Mouse (Mus musculus) lung, adult 18-20 months (tissue): Measurements from ENCODE around the gene Caprin1.

Experiments used
- DNase-seq, 2 experiments: peaks; one replicate each; pipeline ENCODE4 v3.0.0; 2022; ENCODE audit warnings: mixed read lengths in 2 of 2

Gene Caprin1

GRCm38 (mm10) chr2:103796211-103796860 is 1.1 kb downstream of the Caprin1 start:
- DNase-seq = peak; percentile 61 to 66

- peak; percentile 83 to 85 for DNase-seq
Measured at GRCm38 (mm10) chr2:103795843-103796210, 1.6 kb downstream of the Caprin1 start.

- no peak for DNase-seq
Measured at GRCm38 (mm10) chr2:103792009-103792408, 5.4 kb downstream of the Caprin1 start.

DNA sequence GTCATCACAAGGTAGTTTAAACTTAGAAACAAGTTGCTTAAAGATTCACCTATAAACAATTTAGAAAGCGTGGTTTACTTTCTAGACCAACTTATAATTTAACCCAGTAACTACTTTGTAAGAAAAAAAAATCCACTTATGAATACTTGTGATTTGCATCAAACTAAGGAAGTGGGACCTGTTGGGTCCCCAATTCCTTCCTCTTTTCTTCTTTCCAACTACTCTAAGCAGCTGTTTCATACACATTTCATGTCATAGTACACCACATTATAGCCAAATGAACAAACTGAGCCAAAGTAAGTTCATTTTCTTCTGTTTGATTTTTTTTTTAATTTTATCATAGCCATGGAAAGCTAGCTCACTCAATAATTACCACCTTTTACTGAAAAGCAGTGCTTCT is 11.7 kb downstream of the Caprin1 start:
- no peak for DNase-seq

GRCm38 (mm10) chr2:103784621-103785020 is 12.8 kb downstream of the Caprin1 start:
- DNase-seq = no peak

DNA sequence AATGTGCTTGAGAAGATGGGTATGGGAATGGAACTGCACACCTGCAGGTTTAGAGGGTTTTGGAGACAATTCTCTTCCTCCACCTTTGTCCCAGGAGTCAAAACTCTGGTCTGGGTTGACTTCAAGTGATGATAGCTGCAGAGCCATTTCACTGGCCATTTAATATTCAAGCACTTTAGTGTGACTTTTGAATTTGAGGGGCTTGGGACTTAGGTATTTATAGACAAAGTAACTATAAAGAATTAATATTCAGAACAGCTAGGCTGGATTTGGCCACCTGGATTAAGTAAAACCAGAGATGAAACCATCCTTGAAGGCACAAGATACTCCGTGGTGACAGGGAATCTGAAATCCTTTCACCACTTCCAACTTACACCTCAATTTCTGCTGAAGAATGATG is 35.0 kb downstream of the Caprin1 start:
- DNase-seq = no peak

- no peak for DNase-seq
Measured at GRCm38 (mm10) chr2:103761993-103762392, 35.5 kb downstream of the Caprin1 start.

DNA sequence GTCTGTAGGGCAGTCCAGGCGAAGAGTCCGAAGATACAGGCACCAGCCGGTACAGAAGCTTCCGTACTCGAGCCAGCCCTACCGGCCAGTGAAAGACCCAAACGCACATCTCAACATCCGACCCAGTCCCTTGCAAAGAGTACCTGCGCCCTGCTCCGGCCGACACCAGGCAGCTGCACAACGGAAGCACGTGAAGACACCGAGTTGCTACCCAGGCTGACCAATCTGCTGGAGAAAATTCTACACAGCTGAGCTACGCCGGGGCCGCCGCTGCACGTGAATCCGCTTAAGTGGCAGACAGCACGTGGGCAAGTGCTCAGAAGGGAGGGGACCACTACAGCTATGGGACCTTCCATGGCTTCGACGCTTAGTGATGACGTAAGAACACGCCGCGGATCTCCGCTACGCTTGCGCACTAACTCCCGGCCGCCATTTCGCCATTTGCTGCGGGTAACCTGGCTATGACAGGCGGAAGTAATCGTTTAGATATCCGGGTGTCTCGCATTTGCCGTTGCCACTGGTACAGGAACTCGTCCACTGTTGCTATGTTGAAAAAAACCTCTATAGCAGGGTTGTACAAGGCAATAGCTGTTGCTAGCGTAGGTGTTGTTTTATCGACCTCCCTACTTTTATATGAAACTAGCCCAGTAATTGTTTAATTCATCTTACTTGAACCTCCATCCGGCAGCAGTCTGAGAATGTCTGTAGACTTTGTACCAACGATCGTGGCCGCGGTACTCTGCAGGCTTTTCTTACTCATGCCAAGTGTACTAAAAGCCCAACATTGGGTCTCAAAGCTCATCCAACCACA is 36.3 kb downstream of the Caprin1 start, which contains the start of gene Nat10:
Gene Nat10 (minus strand): TSS at position 365 of the 811 bp plus-strand sequence.
- DNase-seq = peak; percentile 98

- DNase-seq = no peak
Measured at GRCm38 (mm10) chr2:103760421-103760820, 37.0 kb downstream of the Caprin1 start.

- DNase-seq = no peak
Measured at GRCm38 (mm10) chr2:103755458-103756085, 41.9 kb downstream of the Caprin1 start.

DNA sequence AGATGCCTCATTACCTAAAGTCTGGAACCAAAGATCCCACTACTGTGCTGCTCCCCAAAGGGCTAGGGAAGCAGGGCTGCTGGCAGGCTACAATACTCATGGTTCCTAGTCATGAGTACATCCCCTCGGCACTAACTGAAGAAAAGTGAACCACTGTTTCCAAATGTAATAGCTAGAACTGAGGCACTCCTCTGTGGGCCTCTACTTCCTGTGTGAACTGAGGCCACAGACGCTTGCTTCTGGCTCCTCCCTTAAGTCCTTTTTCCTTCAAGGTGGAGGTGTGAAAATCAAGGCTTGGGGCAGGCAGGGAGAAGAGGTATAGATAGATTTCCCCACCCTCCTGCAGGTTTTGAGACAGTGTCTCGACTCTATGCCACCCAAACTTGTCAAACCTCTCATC is 42.8 kb downstream of the Caprin1 start:
- no peak for DNase-seq

GRCm38 (mm10) chr2:103751771-103752170 is 45.7 kb downstream of the Caprin1 start:
- no peak for DNase-seq

GRCm38 (mm10) chr2:103749091-103749490 is 48.4 kb downstream of the Caprin1 start:
- DNase-seq = no peak

DNA sequence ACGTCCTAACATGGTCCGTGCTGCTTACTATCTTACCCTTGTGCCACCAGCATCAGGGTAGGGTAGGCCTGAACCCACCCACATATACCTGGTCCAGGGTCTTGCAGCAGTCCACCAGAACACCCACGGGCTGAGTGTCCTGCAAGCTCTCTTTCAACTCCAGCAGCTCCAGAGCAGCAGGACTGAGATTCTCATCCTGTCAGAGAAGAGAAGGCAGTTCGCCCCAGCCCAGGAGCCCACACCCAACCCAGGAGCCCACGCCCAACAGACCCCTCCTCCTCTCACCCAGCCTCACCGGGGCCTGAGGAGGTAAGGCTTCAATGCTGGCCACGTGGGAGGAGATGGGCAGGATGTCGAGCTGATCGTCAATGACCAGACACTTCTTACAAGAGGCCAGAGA is 49.6 kb downstream of the Caprin1 start:
- no peak for DNase-seq

GRCm38 (mm10) chr2:103746761-103747160 is 50.7 kb downstream of the Caprin1 start:
- no peak for DNase-seq

GRCm38 (mm10) chr2:103746096-103746495 is 51.4 kb downstream of the Caprin1 start:
- DNase-seq = no peak

DNA sequence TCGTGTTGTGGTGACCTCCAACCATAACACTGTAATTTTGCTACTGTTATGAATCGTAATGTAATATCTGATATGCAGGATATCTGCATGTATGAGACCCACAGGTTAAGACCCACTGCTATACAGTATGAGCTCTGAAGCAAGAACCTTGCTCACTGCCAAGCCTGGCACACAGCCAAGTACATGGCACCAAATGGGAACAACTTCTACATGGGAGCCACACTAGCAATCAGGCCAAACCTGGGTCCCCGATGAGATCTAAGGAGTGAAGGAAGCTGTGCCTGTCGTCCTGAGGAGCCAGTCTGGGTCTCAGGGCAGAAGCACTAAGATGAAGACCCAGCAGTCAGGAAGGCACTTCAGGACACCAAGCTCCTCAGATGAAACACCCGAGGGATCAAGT is 52.0 kb downstream of the Caprin1 start:
- no peak for DNase-seq

DNA sequence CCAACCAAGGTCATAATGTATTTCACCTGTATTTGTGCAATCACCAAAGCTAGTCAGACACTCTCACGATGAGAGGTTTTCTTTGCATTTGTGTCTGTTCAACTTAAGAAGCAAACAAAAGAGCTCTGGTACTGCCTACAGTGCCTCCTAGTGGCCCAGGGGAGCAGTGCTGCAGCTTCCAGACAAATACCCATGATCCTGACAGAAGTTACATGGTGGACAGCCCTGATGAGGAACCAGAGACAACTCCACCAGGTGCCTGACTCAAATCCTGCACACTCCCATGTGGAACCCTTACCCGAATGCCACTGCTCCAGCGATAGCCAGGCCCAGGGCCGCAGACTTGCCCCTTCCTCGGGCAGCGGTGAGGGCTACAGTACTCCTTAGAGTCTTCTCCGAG is 53.5 kb downstream of the Caprin1 start:
- DNase-seq = peak; percentile 33 to 49

- DNase-seq = no peak
Measured at GRCm38 (mm10) chr2:103743536-103743935, 53.9 kb downstream of the Caprin1 start.

- no peak for DNase-seq
Measured at GRCm38 (mm10) chr2:103742821-103743220, 54.6 kb downstream of the Caprin1 start.

GRCm38 (mm10) chr2:103731423-103731822 is 66.0 kb downstream of the Caprin1 start:
- DNase-seq = no peak

DNA sequence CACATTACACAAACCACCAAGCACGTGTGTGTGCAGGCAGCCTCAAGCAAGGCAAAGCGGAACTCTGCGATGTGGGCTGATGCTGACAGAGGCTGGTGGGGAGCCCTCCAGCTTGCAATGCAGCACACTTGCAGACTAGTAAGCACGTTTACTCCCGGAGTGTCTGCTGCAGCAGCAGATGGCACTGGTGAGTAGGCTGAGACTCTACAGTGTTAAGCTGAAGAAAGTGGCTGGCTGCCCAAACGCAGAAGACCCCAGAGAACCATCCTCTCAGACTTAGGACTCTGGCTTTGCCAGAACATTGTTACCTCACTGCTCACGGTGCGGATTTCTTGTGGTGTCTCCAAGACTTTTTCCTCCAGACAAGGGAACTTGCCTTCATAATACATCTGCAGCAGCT is 66.5 kb downstream of the Caprin1 start:
- DNase-seq = no peak

DNA sequence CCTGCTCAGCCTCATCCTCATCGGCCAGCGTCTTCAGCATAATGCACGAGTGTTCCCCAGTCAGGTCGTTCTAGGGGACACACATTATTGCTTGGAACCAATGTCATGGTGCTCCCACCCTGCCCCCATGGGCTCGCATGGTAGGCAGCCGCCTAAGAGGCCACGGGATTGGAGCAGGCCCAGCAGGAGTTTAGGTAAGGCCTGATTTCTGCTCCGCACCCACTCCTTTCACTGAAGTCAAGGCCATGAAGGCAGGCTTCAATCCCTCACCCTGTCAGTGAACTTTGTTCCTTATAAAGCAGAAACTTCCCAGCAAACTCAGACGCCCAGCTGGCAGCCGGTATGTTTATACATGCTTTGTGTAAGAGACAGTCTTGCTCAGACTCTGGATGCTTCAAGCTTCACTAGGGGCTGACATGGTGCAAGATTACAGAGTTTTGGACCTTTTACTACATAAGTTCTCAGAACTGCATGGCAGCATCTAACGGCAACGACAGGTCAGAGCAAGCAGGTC is 69.4 kb downstream of the Caprin1 start:
- DNase-seq = no peak

DNA sequence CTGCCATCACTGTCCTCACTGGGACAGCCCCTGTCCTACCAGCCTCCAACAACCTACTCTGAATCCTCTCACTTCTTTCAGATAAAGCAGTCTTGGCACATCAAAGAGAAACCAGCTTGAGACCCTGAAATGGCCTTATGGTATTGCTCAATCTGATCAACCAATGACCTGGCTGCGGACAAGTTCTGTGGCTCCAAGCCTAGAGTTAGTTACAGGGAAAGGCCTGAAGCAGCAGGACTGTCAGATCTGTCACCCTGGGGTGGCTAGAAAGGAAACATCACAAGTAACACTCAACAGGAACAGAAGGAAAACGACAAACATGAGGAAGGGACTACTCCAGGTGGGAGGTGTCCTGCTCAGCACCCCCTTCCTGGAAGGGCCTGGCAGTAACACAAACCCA is 72.9 kb downstream of the Caprin1 start:
- peak in 1 of 2 experiments; percentile 27 for DNase-seq
